Mouse (Mus musculus) G1E (cell line): Measurements from ENCODE around the gene Cavin1. TPM values are rescaled to one million over a fixed set of nuclear protein-coding genes. Genes with fewer than 3 reads are reported as not detected.

Source experiments
- ATAC-seq: 2 replicates; pipeline ENCODE4 v1.8.0; 2016; ENCODE audit warnings: mild to moderate bottlenecking; ENCODE audit not compliant: insufficient number of reproducible peaks, poor library complexity, low FRiP score, severe bottlenecking; ENCODE audit errors: extremely low read depth
- DNase-seq: peaks from one replicate; pipeline ENCODE4 v3.0.0; 2012; ENCODE audit warnings: low spot score
- H3K27me3 ChIP-seq: 2 replicates; pipeline ENCODE4 v1.6.1; 2012; ENCODE audit warnings: mild to moderate bottlenecking, low read length, inconsistent platforms; ENCODE audit not compliant: insufficient read depth
- H3K36me3 ChIP-seq: replicated peaks from 2 replicates; pipeline ENCODE3; 2012; ENCODE audit warnings: mild to moderate bottlenecking, inconsistent platforms
- H3K4me1 ChIP-seq: 2 replicates; pipeline ENCODE4 v1.6.1; 2012; ENCODE audit warnings: low read depth, low read length, inconsistent platforms, mixed read lengths; ENCODE audit not compliant: insufficient read depth
- H3K4me3 ChIP-seq: 2 replicates; pipeline ENCODE4 v1.5.1; 2012; ENCODE audit warnings: low read depth, mild to moderate bottlenecking, inconsistent platforms, low read length, moderate library complexity, mixed read lengths
- H3K9me3 ChIP-seq: replicated peaks from 2 replicates; pipeline ENCODE4 v1.6.1; 2012; ENCODE audit warnings: inconsistent platforms
- CTCF ChIP-seq: IDR thresholded peaks from 2 replicates; pipeline ENCODE4 v1.5.1; 2012; ENCODE audit warnings: low read depth, low read length, inconsistent platforms, mixed read lengths
- GATA1 ChIP-seq: IDR thresholded peaks from 2 replicates; pipeline ENCODE4 v1.6.1; 2012; ENCODE audit warnings: borderline replicate concordance, low read length, inconsistent platforms, mixed read lengths
- GATA2 ChIP-seq: IDR thresholded peaks from 2 replicates; pipeline ENCODE4 v1.6.1; 2012; ENCODE audit warnings: low read depth, low read length, inconsistent platforms, borderline replicate concordance
- POLR2AphosphoS5 ChIP-seq: IDR thresholded peaks from 2 replicates; pipeline ENCODE4 v1.6.1; 2012; ENCODE audit warnings: low read depth, low read length, inconsistent platforms; ENCODE audit not compliant: insufficient replicate concordance
- TAL1 ChIP-seq: conservative IDR thresholded peaks from 2 replicates; pipeline ENCODE4 v1.6.1; 2012; ENCODE audit warnings: low read depth, low read length, inconsistent platforms, mixed read lengths
- polyA plus RNA-seq: library from polyadenylated mRNA; stranded (reverse); fragments of >175 nt; gene quantifications from 2 replicates; pipeline ENCODE4 v1.2.3, GENCODE M21; 2012
- total RNA-seq, 2 experiments: library from RNA; stranded (forward) in 1 of 2; stranded (reverse) in 1 of 2; fragments of 200-1000 nt in 1 of 2; fragments of >200 nt in 1 of 2; fragmentation: Nextera tagmentation in 1 of 2; gene quantifications; 2 replicates each; pipeline ENCODE4 v1.2.3; 2014 to 2017

The Cavin1 gene
- total and polyA plus RNA-seq, 3 experiments, result 3.8 to 37.0 (median 15.0) TPM

GRCm38 (mm10) chr11:100967881-100968420, 2.7 kb downstream of the Cavin1 start:
- ATAC-seq, result no peak
- Histone ChIP-seq H3K27me3 (peaks cover 63% of the 10 kb centered on the region), H3K4me3 (no peak overlapping the region), H3K36me3 (peaks cover 3% of the 10 kb centered on the region), H3K9me3 (no peaks in the 10 kb centered on the region), H3K4me1 (peaks cover 58% of the 10 kb centered on the region)
- no peak for DNase-seq
- TF ChIP-seq TAL1 (no peak), CTCF (no peak), POLR2AphosphoS5 (no peak), GATA1 (no peak), GATA2 (no peak)

DNA sequence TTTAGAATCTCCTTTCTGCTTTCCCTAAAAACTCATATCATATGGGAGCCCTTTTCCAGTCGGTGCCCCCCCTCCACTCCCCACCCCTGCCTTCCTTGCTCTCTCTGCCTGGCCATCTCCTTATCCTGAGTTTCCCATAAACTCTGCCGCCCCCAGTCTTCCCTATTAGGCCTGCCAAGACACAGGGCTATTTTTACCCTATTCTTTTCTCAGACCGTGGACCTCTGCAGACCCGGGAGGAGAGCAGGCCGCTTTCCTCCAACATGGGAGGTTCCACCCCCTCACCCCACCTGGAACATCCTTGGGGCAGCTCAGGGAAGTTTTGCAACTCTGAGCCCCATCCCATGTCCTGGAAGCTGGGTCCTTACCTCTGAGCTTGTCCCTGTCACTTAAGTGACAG, 3.3 kb downstream of the Cavin1 start:
- ATAC-seq, result no peak
- no peak overlapping the region for H3K4me3 ChIP-seq
- peaks cover 3% of the 10 kb centered on the region for H3K36me3 ChIP-seq
- DNase-seq, result no peak
- H3K27me3 ChIP-seq, result peaks cover 59% of the 10 kb centered on the region
- H3K4me1 ChIP-seq, result peaks cover 64% of the 10 kb centered on the region
- TF ChIP-seq TAL1 (no peak), POLR2AphosphoS5 (no peak), GATA1 (no peak), CTCF (no peak), GATA2 (no peak)
- H3K9me3 ChIP-seq, result no peaks in the 10 kb centered on the region

DNA sequence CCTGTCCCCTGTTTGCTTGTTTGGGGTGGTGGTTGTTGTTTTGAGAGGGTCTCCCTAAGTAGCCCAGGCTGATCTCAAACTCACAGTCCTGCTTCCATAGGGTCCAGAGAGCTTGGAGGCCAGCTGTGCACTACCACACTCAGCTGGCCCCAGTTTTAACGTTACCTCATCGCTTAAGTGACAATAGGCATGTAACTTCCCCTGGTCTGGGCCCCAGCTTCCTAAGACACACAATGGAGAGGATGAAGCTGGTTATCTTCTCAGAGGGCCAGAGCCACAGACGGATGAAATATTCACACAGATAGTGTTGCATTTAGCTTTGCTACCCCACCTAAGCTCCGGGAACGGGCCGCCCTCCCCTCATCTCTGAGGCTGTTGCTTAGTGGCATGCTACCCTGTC, 4.9 kb downstream of the Cavin1 start:
- ATAC-seq, result no peak
- Histone ChIP-seq H3K4me1 (peaks cover 70% of the 10 kb centered on the region), H3K4me3 (no peak overlapping the region)

DNA sequence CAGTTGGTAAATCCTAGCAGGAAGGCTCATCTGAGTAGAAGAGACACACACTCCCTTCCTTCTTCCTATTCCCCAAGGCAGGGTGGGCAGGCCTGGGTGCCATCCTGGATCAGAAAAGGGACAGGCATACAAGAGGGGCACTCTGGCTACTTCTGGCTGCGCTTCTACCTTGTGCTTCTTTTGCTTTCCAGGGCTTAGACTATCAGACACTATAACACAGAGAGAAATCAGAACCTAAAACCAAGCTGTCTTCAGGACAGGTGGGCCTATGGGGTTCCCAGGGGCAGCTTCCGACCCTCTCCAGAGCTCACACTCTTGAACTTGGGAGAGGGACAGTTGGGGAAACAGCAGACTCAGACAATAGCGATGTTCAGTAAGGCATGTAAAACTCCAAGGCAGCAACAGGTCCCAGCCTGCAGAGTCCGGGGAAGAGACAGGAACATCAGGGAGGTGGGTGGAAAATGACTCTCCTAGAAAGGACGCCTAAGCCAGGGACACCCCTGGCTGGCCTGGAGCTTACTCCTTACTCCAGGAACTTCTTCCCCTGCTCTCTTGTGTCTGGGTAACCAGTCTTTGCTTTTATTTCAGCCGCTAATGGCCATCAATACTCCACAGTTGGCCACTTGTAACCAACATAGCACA, 5.7 kb downstream of the Cavin1 start:
- Histone ChIP-seq H3K9me3 (no peaks in the 10 kb centered on the region), H3K4me3 (no peak overlapping the region), H3K4me1 (peaks cover 70% of the 10 kb centered on the region), H3K36me3 (peaks cover 3% of the 10 kb centered on the region), H3K27me3 (peaks cover 39% of the 10 kb centered on the region)
- no peak for ATAC-seq
- TF ChIP-seq GATA1 (no peak), POLR2AphosphoS5 (no peak), CTCF (no peak), TAL1 (no peak), GATA2 (no peak)
- no peak for DNase-seq

More for the DNA sequence above, 4.9 kb downstream of the Cavin1 start:
- H3K27me3 ChIP-seq, result peaks cover 47% of the 10 kb centered on the region
- no peak for TF ChIP-seq GATA2
- TF ChIP-seq TAL1, result no peak
- no peak for TF ChIP-seq GATA1
- no peak for TF ChIP-seq POLR2AphosphoS5
- no peak for TF ChIP-seq CTCF
- H3K9me3 ChIP-seq, result no peaks in the 10 kb centered on the region
- peaks cover 3% of the 10 kb centered on the region for H3K36me3 ChIP-seq
- no peak for DNase-seq

DNA sequence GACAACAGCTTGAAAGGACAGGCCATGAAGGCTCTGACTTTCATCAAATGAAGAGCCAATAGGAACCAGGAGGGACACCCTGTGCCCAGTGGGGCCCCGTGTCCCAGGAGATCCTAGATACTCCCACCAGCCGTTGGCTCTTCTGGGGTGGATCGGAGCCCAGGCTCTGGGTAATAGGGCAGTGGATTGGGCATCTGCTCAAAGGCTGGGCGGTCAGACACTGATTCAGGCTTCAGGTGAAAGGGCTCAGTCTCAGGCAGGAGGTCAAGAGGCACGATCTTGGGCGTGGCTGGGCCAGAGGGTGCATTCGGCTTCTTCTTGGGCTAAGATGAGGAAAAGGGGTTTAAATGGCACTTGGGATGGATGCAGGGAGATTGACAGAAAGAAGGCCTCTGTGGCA, 6.5 kb downstream of the Cavin1 start:
- DNase-seq (no peak), ATAC-seq (no peak)
- Histone ChIP-seq H3K27me3 (peaks cover 31% of the 10 kb centered on the region), H3K9me3 (no peaks in the 10 kb centered on the region), H3K36me3 (peaks cover 5% of the 10 kb centered on the region), H3K4me1 (peaks cover 69% of the 10 kb centered on the region), H3K4me3 (no peak overlapping the region)
- TF ChIP-seq GATA1 (no peak), POLR2AphosphoS5 (no peak), GATA2 (no peak), CTCF (no peak), TAL1 (no peak)

- H3K36me3 ChIP-seq, result peaks cover 10% of the 10 kb centered on the region
- H3K4me1 ChIP-seq, result peaks cover 69% of the 10 kb centered on the region
- ATAC-seq, result no peak
- peaks cover under 1% of the 10 kb centered on the region; the same call in 1 of the 2 replicates for H3K9me3 ChIP-seq
- peak overlapping the region; percentile 11; the same call in 1 of the 2 replicates for H3K4me3 ChIP-seq
- H3K27me3 ChIP-seq, result peaks cover 26% of the 10 kb centered on the region
- DNase-seq, result no peak
- TF ChIP-seq GATA1 (no peak), CTCF (no peak), GATA2 (no peak), TAL1 (no peak), POLR2AphosphoS5 (no peak)
Observed at GRCm38 (mm10) chr11:100963647-100964046, 7.0 kb downstream of the Cavin1 start.
